Mouse (Mus musculus) MEL (cell line): ENCODE results near the gene Fgfr2. TPM values are rescaled to one million over a fixed set of nuclear protein-coding genes. Genes with fewer than 3 reads are reported as not detected.

Experiments used
- DNase-seq: peaks from one replicate; pipeline ENCODE4 v3.0.0; 2011; ENCODE audit warnings: low read depth, low spot score
- H3K27ac ChIP-seq: 2 replicates; pipeline ENCODE4 v1.5.1; 2012; ENCODE audit warnings: low read depth, mild to moderate bottlenecking, control low read depth, low read length, moderate library complexity; ENCODE audit not compliant: control insufficient read depth
- H3K27me3 ChIP-seq, 2 experiments: fragments of 150-350 bp in 1 of 2; sonication (generic) in 1 of 2; 2 replicates each; pipeline ENCODE4 v1.6.1; 2012; ENCODE audit warnings: low read length in 2 of 2, mild to moderate bottlenecking in 2 of 2, improper control_type of control experiment in 1 of 2, moderate library complexity in 1 of 2; ENCODE audit not compliant: insufficient read depth in 2 of 2, control insufficient read depth in 1 of 2
- H3K36me3 ChIP-seq, 2 experiments: 2 replicates each; pipeline ENCODE4 v1.6.1; 2012 to 2014; ENCODE audit warnings: low read length in 2 of 2, improper control_type of control experiment in 1 of 2, inconsistent platforms in 1 of 2, mild to moderate bottlenecking in 1 of 2; ENCODE audit not compliant: insufficient read depth in 2 of 2, control insufficient read depth in 1 of 2
- H3K4me1 ChIP-seq, 2 experiments: fragments of 150-350 bp in 1 of 2; sonication (generic) in 1 of 2; 2 replicates each; pipeline ENCODE4 v1.6.1; 2012; ENCODE audit warnings: low read length in 2 of 2, improper control_type of control experiment in 1 of 2, mild to moderate bottlenecking in 1 of 2; ENCODE audit not compliant: insufficient read depth in 2 of 2, control insufficient read depth in 1 of 2
- H3K4me3 ChIP-seq, 2 experiments: fragments of 150-350 bp in 1 of 2; sonication (generic) in 1 of 2; 2 replicates each; pipeline ENCODE4 v1.5.1; 2012; ENCODE audit warnings: low read depth in 2 of 2, low read length in 2 of 2, mild to moderate bottlenecking in 2 of 2, moderate library complexity in 2 of 2, control low read depth in 1 of 2, improper control_type of control experiment in 1 of 2; ENCODE audit not compliant: control insufficient read depth in 1 of 2, insufficient read depth in 1 of 2
- H3K79me2 ChIP-seq: 2 replicates; pipeline ENCODE4 v1.6.1; 2012; ENCODE audit warnings: mild to moderate bottlenecking, low read length, moderate library complexity; ENCODE audit not compliant: control insufficient read depth, poor library complexity, insufficient read depth
- H3K9ac ChIP-seq: 2 replicates; pipeline ENCODE4 v1.6.1; 2012; ENCODE audit warnings: low read depth, mild to moderate bottlenecking, control low read depth, low read length, moderate library complexity; ENCODE audit not compliant: control insufficient read depth, poor library complexity, severe bottlenecking
- H3K9me3 ChIP-seq: fragments of 150-350 bp; sonication (generic); replicated peaks from 2 replicates; pipeline ENCODE4 v1.6.1; 2012; ENCODE audit warnings: mild to moderate bottlenecking, low read length, improper control_type of control experiment, moderate library complexity; ENCODE audit not compliant: insufficient read depth
- CHD1 ChIP-seq: IDR thresholded peaks from 2 replicates; pipeline ENCODE4 v1.6.1; 2012; ENCODE audit warnings: low read depth, mild to moderate bottlenecking, inconsistent platforms, low read length, improper control_type of control experiment
- CHD2 ChIP-seq: IDR thresholded peaks from 2 replicates; pipeline ENCODE4 v1.6.1; 2011; ENCODE audit warnings: low read length, improper control_type of control experiment
- ELF1 ChIP-seq: IDR thresholded peaks from 2 replicates; pipeline ENCODE4 v1.6.1; 2014; ENCODE audit warnings: low read depth, mild to moderate bottlenecking, inconsistent platforms, low read length, improper control_type of control experiment, moderate library complexity
- EP300 ChIP-seq, 2 experiments: IDR thresholded peaks; 2 replicates each; pipeline ENCODE4 v1.6.1; 2011; ENCODE audit warnings: improper control_type of control experiment in 2 of 2, low read length in 2 of 2, low read depth in 1 of 2, mild to moderate bottlenecking in 1 of 2
- ETS1 ChIP-seq: IDR thresholded peaks from 2 replicates; pipeline ENCODE4 v1.6.1; 2012; ENCODE audit warnings: low read depth, mild to moderate bottlenecking, inconsistent platforms, low read length, improper control_type of control experiment, moderate library complexity
- GATA1 ChIP-seq: IDR thresholded peaks from 2 replicates; pipeline ENCODE4 v1.6.1; 2011; ENCODE audit warnings: low read depth, low read length, improper control_type of control experiment
- HCFC1 ChIP-seq: IDR thresholded peaks from 2 replicates; pipeline ENCODE4 v1.6.1; 2012; ENCODE audit warnings: low read depth, mild to moderate bottlenecking, inconsistent platforms, low read length, improper control_type of control experiment, moderate library complexity
- MAX ChIP-seq: IDR thresholded peaks from 2 replicates; pipeline ENCODE4 v1.6.1; 2011; ENCODE audit warnings: low read length, improper control_type of control experiment
- MAZ ChIP-seq: IDR thresholded peaks from 2 replicates; pipeline ENCODE4 v1.6.1; 2012; ENCODE audit warnings: low read depth, mild to moderate bottlenecking, inconsistent platforms, low read length, improper control_type of control experiment
- MYB ChIP-seq: IDR thresholded peaks from 2 replicates; pipeline ENCODE4 v1.6.1; 2011; ENCODE audit warnings: mild to moderate bottlenecking, low read depth, low read length, improper control_type of control experiment
- NELFE ChIP-seq: IDR thresholded peaks from 2 replicates; pipeline ENCODE4 v1.6.1; 2011; ENCODE audit warnings: low read depth, low read length, improper control_type of control experiment
- NRF1 ChIP-seq: IDR thresholded peaks from 2 replicates; pipeline ENCODE4 v1.6.1; 2014; ENCODE audit warnings: low read depth, mild to moderate bottlenecking, inconsistent platforms, low read length, improper control_type of control experiment, moderate library complexity; ENCODE audit not compliant: poor library complexity, insufficient read depth, severe bottlenecking
- POLR2A ChIP-seq, 2 experiments: IDR thresholded peaks; 2 replicates each; pipeline ENCODE4 v1.6.1; 2011 to 2012; ENCODE audit warnings: low read length in 2 of 2, mild to moderate bottlenecking in 2 of 2, control low read depth in 1 of 2, improper control_type of control experiment in 1 of 2, low read depth in 1 of 2, moderate library complexity in 1 of 2; ENCODE audit not compliant: control insufficient read depth in 1 of 2, insufficient read depth in 1 of 2, poor library complexity in 1 of 2
- POLR2AphosphoS2 ChIP-seq: IDR thresholded peaks from 2 replicates; pipeline ENCODE4 v1.6.1; 2011; ENCODE audit warnings: low read length, improper control_type of control experiment
- POLR2AphosphoS5 ChIP-seq: IDR thresholded peaks from 2 replicates; pipeline ENCODE4 v1.6.1; 2012; ENCODE audit warnings: low read depth, borderline replicate concordance, mild to moderate bottlenecking, inconsistent platforms, low read length, moderate library complexity, mixed read lengths
- SIN3A ChIP-seq: IDR thresholded peaks from 2 replicates; pipeline ENCODE4 v1.6.1; 2012; ENCODE audit warnings: low read length, improper control_type of control experiment, inconsistent platforms
- UBTF ChIP-seq: IDR thresholded peaks from 2 replicates; pipeline ENCODE4 v1.6.1; 2012; ENCODE audit warnings: low read depth, mild to moderate bottlenecking, inconsistent platforms, low read length, improper control_type of control experiment, moderate library complexity, borderline replicate concordance; ENCODE audit not compliant: insufficient read depth
- USF1 ChIP-seq: IDR thresholded peaks from 2 replicates; pipeline ENCODE4 v1.6.1; 2014; ENCODE audit warnings: low read depth, mild to moderate bottlenecking, inconsistent platforms, low read length, improper control_type of control experiment, moderate library complexity
- USF2 ChIP-seq, 2 experiments: IDR thresholded peaks; 2 replicates each; pipeline ENCODE4 v1.6.1; 2011 to 2012; ENCODE audit warnings: improper control_type of control experiment in 2 of 2, low read length in 2 of 2, borderline replicate concordance in 1 of 2, inconsistent platforms in 1 of 2, low read depth in 1 of 2, mild to moderate bottlenecking in 1 of 2; ENCODE audit not compliant: insufficient read depth in 1 of 2
- ZNF384 ChIP-seq: IDR thresholded peaks from 2 replicates; pipeline ENCODE4 v1.6.1; 2012; ENCODE audit warnings: low read depth, mild to moderate bottlenecking, inconsistent platforms, low read length, improper control_type of control experiment
- polyA plus RNA-seq, 2 experiments: library from polyadenylated mRNA; stranded (reverse) in 1 of 2; unstranded in 1 of 2; fragments of >175 nt in 1 of 2; fragments of >200 nt in 1 of 2; gene quantifications; 2 replicates each; pipeline versions ENCODE4 v1.2.1 to v1.2.4; 2012; ENCODE audit warnings: low replicate concordance in 2 of 2, low read depth in 1 of 2; ENCODE audit not compliant: insufficient read length in 2 of 2, insufficient read depth in 1 of 2, missing spikeins in 1 of 2
- total RNA-seq: library from RNA; depleted of rRNA; stranded (reverse); fragments of 300-350 nt; gene quantifications from 2 replicates; pipeline ENCODE4 v1.2.3, GENCODE M21; 2012

Gene Fgfr2
- total and polyA plus RNA-seq, 3 experiments: not detected

DNA sequence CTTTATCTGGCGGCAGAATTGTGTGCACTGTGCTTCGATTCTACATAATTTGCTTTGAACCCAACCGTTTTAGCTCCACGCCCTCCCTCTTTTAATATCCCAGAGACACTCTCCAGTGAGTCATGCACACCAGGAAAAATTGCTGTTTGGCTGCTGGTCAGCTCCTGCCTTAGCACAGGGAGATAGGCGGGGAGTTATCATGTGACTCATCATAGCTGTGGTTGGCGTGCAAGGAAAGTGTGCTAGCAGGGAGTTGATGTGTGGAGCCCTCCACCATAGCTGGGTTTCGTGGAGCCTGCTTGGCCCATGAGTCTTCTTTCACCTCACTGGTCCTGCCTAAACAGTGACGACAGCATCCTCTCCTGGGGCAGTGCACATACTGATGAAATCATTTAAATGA, 2315.4 kb downstream of the Fgfr2 start:
- H3K36me3 ChIP-seq: no peaks in the 10 kb centered on the region
- H3K27me3 ChIP-seq: no peaks in the 10 kb centered on the region
- no peaks in the 10 kb centered on the region for H3K9me3 ChIP-seq

GRCm38 (mm10) chr7:130804991-130805390, 2318.2 kb downstream of the Fgfr2 start:
- H3K27ac ChIP-seq: no peak overlapping the region
- no peaks in the 10 kb centered on the region for H3K9me3 ChIP-seq
- H3K36me3 ChIP-seq: no peaks in the 10 kb centered on the region
- no peaks in the 10 kb centered on the region for H3K4me1 ChIP-seq
- DNase-seq: no peak
- no peaks in the 10 kb centered on the region for H3K79me2 ChIP-seq
- no peak overlapping the region for H3K9ac ChIP-seq
- TF ChIP-seq CHD1: no peak
- TF ChIP-seq NRF1: no peak
- no peak for TF ChIP-seq HCFC1
- H3K27me3 ChIP-seq: no peaks in the 10 kb centered on the region
- H3K4me3 ChIP-seq: no peak overlapping the region

More for the DNA sequence above, 2315.4 kb downstream of the Fgfr2 start:
- no peak for DNase-seq
- no peak overlapping the region for H3K27ac ChIP-seq
- no peaks in the 10 kb centered on the region for H3K4me1 ChIP-seq
- TF ChIP-seq UBTF (no peak), ETS1 (no peak)
- no peak overlapping the region for H3K9ac ChIP-seq
- H3K4me3 ChIP-seq: no peak overlapping the region
- no peaks in the 10 kb centered on the region for H3K79me2 ChIP-seq

GRCm38 (mm10) chr7:130803251-130803825, 2319.8 kb downstream of the Fgfr2 start:
- TF ChIP-seq ZNF384 (no peak), CHD1 (no peak), UBTF (no peak), USF2 (IDR thresholded peaks at IDR 0.05; ENCODE audit: borderline replicate concordance in 1 of 2, insufficient read depth in 1 of 2, low read depth in 1 of 2, low read length in 2 of 2) (no peak), EP300 (IDR thresholded peaks at IDR 0.05; ENCODE audit: low read depth in 1 of 2, low read length in 2 of 2) (no peak), MAX (no peak), MAZ (no peak), POLR2AphosphoS2 (no peak), SIN3A (no peak), ELF1 (no peak), POLR2A (IDR thresholded peaks at IDR 0.05; ENCODE audit: control insufficient read depth in 1 of 2, insufficient read depth in 1 of 2, low read depth in 1 of 2, low read length in 2 of 2, poor library complexity in 1 of 2) (no peak), CHD2 (no peak), GATA1 (no peak), POLR2AphosphoS5 (no peak), USF1 (no peak), ETS1 (no peak), NELFE (no peak), MYB (no peak)
- Histone ChIP-seq H3K79me2 (no peaks in the 10 kb centered on the region), H3K36me3 (no peaks in the 10 kb centered on the region), H3K9me3 (no peaks in the 10 kb centered on the region), H3K27me3 (no peaks in the 10 kb centered on the region), H3K27ac (no peak overlapping the region), H3K4me3 (no peak overlapping the region), H3K9ac (no peak overlapping the region), H3K4me1 (no peaks in the 10 kb centered on the region)
- no peak for DNase-seq
